Mouse (Mus musculus) layer of hippocampus, adult 2 months (tissue): Measurements from ENCODE around the gene Msantd3. TPM values are rescaled to one million over a fixed set of nuclear protein-coding genes. Genes with fewer than 3 reads are reported as not detected.

Source experiments
- DNase-seq, 2 experiments: peaks; one replicate each; pipeline ENCODE4 v3.0.0; 2022; ENCODE audit warnings: low spot score in 2 of 2
- H3K27ac ChIP-seq: fragments of 200-600 bp; 2 replicates; pipeline ENCODE4 v1.8.1; 2022
- H3K4me3 ChIP-seq: fragments of 200-600 bp; 2 replicates; pipeline ENCODE4 v1.8.1; 2022; ENCODE audit warnings: mild to moderate bottlenecking
- CTCF ChIP-seq: fragments of 200-600 bp; conservative IDR thresholded peaks from 2 replicates; pipeline ENCODE4 v1.8.1; 2022; ENCODE audit warnings: antibody characterized with exemption, mild to moderate bottlenecking, moderate library complexity
- total RNA-seq, 2 experiments: library from RNA; stranded (reverse); gene quantifications; 2 replicates each; pipeline ENCODE4 v1.2.3; 2021

The Msantd3 gene
- total RNA-seq, 2 experiments from 2014 or later = 20.0 to 22.9 TPM

- H3K27ac ChIP-seq = peak overlapping the region; percentile 20; the same call in 1 of the 2 replicates
- DNase-seq = no peak
- H3K4me3 ChIP-seq = no peak overlapping the region
- TF ChIP-seq CTCF = no peak
Observed at GRCm38 (mm10) chr4:48590862-48591261, 51.1 kb downstream of the Msantd3 start.

- no peak for TF ChIP-seq CTCF
- Histone ChIP-seq H3K27ac (peak overlapping the region; percentile 20; the same call in 1 of the 2 replicates), H3K4me3 (no peak overlapping the region)
- no peak for DNase-seq
Observed at GRCm38 (mm10) chr4:48591390-48591789, 51.7 kb downstream of the Msantd3 start.

GRCm38 (mm10) chr4:48592328-48592727, 52.6 kb downstream of the Msantd3 start:
- no peak for DNase-seq
- Histone ChIP-seq H3K4me3 (no peak overlapping the region), H3K27ac (no peak overlapping the region)
- TF ChIP-seq CTCF = no peak

GRCm38 (mm10) chr4:48592844-48593243, 53.1 kb downstream of the Msantd3 start:
- no peak overlapping the region for H3K4me3 ChIP-seq
- no peak for DNase-seq
- no peak overlapping the region; the same call in 1 of the 2 replicates for H3K27ac ChIP-seq
- no peak for TF ChIP-seq CTCF

GRCm38 (mm10) chr4:48596111-48596510, 56.4 kb downstream of the Msantd3 start:
- Histone ChIP-seq H3K27ac (peak overlapping the region; percentile 65; the same call in 1 of the 2 replicates), H3K4me3 (no peak overlapping the region)
- no peak for TF ChIP-seq CTCF
- no peak for DNase-seq

GRCm38 (mm10) chr4:48605650-48606049, 65.9 kb downstream of the Msantd3 start:
- H3K27ac ChIP-seq = peak overlapping the region; percentile 84
- H3K4me3 ChIP-seq = no peak overlapping the region
- DNase-seq = no peak

GRCm38 (mm10) chr4:48609485-48609884, 69.8 kb downstream of the Msantd3 start:
- no peak for TF ChIP-seq CTCF
- no peak for DNase-seq
- Histone ChIP-seq H3K4me3 (no peak overlapping the region), H3K27ac (peak overlapping the region; percentile 62; the same call in 1 of the 2 replicates)

More at GRCm38 (mm10) chr4:48605650-48606049, 65.9 kb downstream of the Msantd3 start:
- no peak for TF ChIP-seq CTCF

- Histone ChIP-seq H3K4me3 (no peak overlapping the region; the same call in 1 of the 2 replicates), H3K27ac (peak overlapping the region; percentile 62; the same call in 1 of the 2 replicates)
- TF ChIP-seq CTCF = no peak
- no peak for DNase-seq
Observed at GRCm38 (mm10) chr4:48610251-48610650, 70.5 kb downstream of the Msantd3 start.

Other genes with a start within 250 kb of the Msantd3 start
- gene Tex10, start 66.5 kb upstream of the Msantd3 start, total RNA-seq = 10 to 100 TPM; 28.8 to 30.3 TPM
- 100 to 1,000 TPM; 122 to 130 TPM for gene Tmeff1, start 45.2 kb downstream of the Msantd3 start, total RNA-seq
- gene Cavin4, start 123.6 kb downstream of the Msantd3 start, total RNA-seq = 1 to 10 TPM; 2.1 TPM